Mouse (Mus musculus) gastrocnemius, adult 2 months (tissue): ENCODE measurements at regions not wholly inside any gene's neighbourhood (a gene's known extent, or its start where the extent isn't known, plus 50 kb on each side); places are given as distances from the start of the nearest gene placed in this dataset.

Experiments used
- DNase-seq: peaks from one replicate; pipeline ENCODE4 v3.0.0; 2022
- H3K27ac ChIP-seq: fragments of 200-600 bp; 2 replicates; pipeline ENCODE4 v1.8.1; 2022; ENCODE audit warnings: mild to moderate bottlenecking
- H3K4me3 ChIP-seq: fragments of 200-600 bp; 2 replicates; pipeline ENCODE4 v1.8.1; 2022; ENCODE audit warnings: mild to moderate bottlenecking, moderate library complexity
- CTCF ChIP-seq: fragments of 200-600 bp; IDR thresholded peaks from 2 replicates; pipeline ENCODE4 v1.8.1; 2022; ENCODE audit warnings: antibody characterized with exemption, mild to moderate bottlenecking, moderate library complexity
- intact Hi-C: fragments of 180-260 bp; cut with DNase I; formaldehyde crosslinking; loops from one replicate; pipeline ENCODE4 v1.15.1; 2025

- H3K27ac ChIP-seq, result no peak overlapping the region
- DNase-seq, result no peak
- intact Hi-C loops, result no loop called here
- TF ChIP-seq CTCF, result no peak
- H3K4me3 ChIP-seq, result no peak overlapping the region
Observed at GRCm38 (mm10) chr15:61506361-61506897, 583.6 kb upstream of the A1bg start.

GRCm38 (mm10) chr15:61503436-61503835, 580.6 kb upstream of the A1bg start:
- Histone ChIP-seq H3K4me3 (no peak overlapping the region), H3K27ac (no peak overlapping the region)
- DNase-seq, result no peak
- intact Hi-C loops, result no loop called here
- no peak for TF ChIP-seq CTCF

- H3K4me3 ChIP-seq, result no peak overlapping the region
- H3K27ac ChIP-seq, result no peak overlapping the region
- DNase-seq, result no peak
- intact Hi-C loops, result no loop called here
- no peak for TF ChIP-seq CTCF
Observed at GRCm38 (mm10) chr15:61489731-61490130, 566.9 kb upstream of the A1bg start.

- intact Hi-C loops, result no loop called here
- Histone ChIP-seq H3K27ac (no peak overlapping the region), H3K4me3 (no peak overlapping the region)
- TF ChIP-seq CTCF, result no peak
- DNase-seq, result no peak
Observed at GRCm38 (mm10) chr15:61481861-61482260, 559.0 kb upstream of the A1bg start.

GRCm38 (mm10) chr15:61473900-61474299, 551.1 kb upstream of the A1bg start:
- no peak for TF ChIP-seq CTCF
- no peak for DNase-seq
- Histone ChIP-seq H3K4me3 (no peak overlapping the region), H3K27ac (no peak overlapping the region)
- intact Hi-C loops, result no loop called here

GRCm38 (mm10) chr15:61455042-61455441, 532.2 kb upstream of the A1bg start:
- TF ChIP-seq CTCF, result no peak
- Histone ChIP-seq H3K4me3 (no peak overlapping the region), H3K27ac (no peak overlapping the region)
- intact Hi-C loops, result no loop called here
- DNase-seq, result no peak

- intact Hi-C loops, result no loop called here
- Histone ChIP-seq H3K27ac (no peak overlapping the region), H3K4me3 (no peak overlapping the region)
- no peak for DNase-seq
- TF ChIP-seq CTCF, result no peak
Observed at GRCm38 (mm10) chr15:61454350-61454671, 531.5 kb upstream of the A1bg start.

- no peak for DNase-seq
- Histone ChIP-seq H3K4me3 (no peak overlapping the region), H3K27ac (no peak overlapping the region)
- TF ChIP-seq CTCF, result no peak
- intact Hi-C loops, result no loop called here
Observed at GRCm38 (mm10) chr15:61453656-61454349, 531.0 kb upstream of the A1bg start.

- TF ChIP-seq CTCF, result no peak
- no peak for DNase-seq
- no peak overlapping the region for H3K27ac ChIP-seq
- no peak overlapping the region for H3K4me3 ChIP-seq
- intact Hi-C loops, result no loop called here
Observed at GRCm38 (mm10) chr15:61450217-61450616, 527.4 kb upstream of the A1bg start.

- no peak overlapping the region for H3K4me3 ChIP-seq
- no peak for DNase-seq
- no peak overlapping the region for H3K27ac ChIP-seq
- no peak for TF ChIP-seq CTCF
- intact Hi-C loops, result no loop called here
Observed at GRCm38 (mm10) chr15:61448482-61448881, 525.7 kb upstream of the A1bg start.

GRCm38 (mm10) chr15:61446053-61446840, 523.4 kb upstream of the A1bg start:
- no peak for DNase-seq
- no peak for TF ChIP-seq CTCF
- no peak overlapping the region for H3K4me3 ChIP-seq

GRCm38 (mm10) chr15:61441734-61442398, 519.1 kb upstream of the A1bg start:
- intact Hi-C loops, result no loop called here
- Histone ChIP-seq H3K4me3 (no peak overlapping the region), H3K27ac (no peak overlapping the region)
- no peak for DNase-seq
- no peak for TF ChIP-seq CTCF

More at GRCm38 (mm10) chr15:61446053-61446840, 523.4 kb upstream of the A1bg start:
- H3K27ac ChIP-seq, result no peak overlapping the region
- intact Hi-C loops, result no loop called here

- no peak for TF ChIP-seq CTCF
- no peak for DNase-seq
- intact Hi-C loops, result no loop called here
Observed at GRCm38 (mm10) chr15:61441012-61441411, 518.2 kb upstream of the A1bg start.

More at GRCm38 (mm10) chr15:61441012-61441411, 518.2 kb upstream of the A1bg start:
- no peak overlapping the region for H3K4me3 ChIP-seq
- no peak overlapping the region for H3K27ac ChIP-seq
